Mouse (Mus musculus) testis, adult 2 months (tissue): ENCODE measurements around the gene Il1f9.
"Not testable (repeated sequence)": the region's sequence is repeated elsewhere in the genome, so short reads cannot be mapped to it uniquely, and the experiment has no call there.

Source experiments
- CTCF ChIP-seq: fragments of 200-500 bp; IDR thresholded peaks from 2 replicates; pipeline ENCODE4 v1.5.1; 2012; ENCODE audit warnings: low read depth, mild to moderate bottlenecking, inconsistent platforms, low read length, moderate library complexity; ENCODE audit not compliant: control insufficient read depth, insufficient read depth, insufficient replicate concordance
- POLR2A ChIP-seq: fragments of 200-500 bp; IDR thresholded peaks from 2 replicates; pipeline ENCODE4 v1.6.1; 2012; ENCODE audit warnings: low read depth, mild to moderate bottlenecking, inconsistent platforms, low read length, moderate library complexity; ENCODE audit not compliant: control insufficient read depth

DNA sequence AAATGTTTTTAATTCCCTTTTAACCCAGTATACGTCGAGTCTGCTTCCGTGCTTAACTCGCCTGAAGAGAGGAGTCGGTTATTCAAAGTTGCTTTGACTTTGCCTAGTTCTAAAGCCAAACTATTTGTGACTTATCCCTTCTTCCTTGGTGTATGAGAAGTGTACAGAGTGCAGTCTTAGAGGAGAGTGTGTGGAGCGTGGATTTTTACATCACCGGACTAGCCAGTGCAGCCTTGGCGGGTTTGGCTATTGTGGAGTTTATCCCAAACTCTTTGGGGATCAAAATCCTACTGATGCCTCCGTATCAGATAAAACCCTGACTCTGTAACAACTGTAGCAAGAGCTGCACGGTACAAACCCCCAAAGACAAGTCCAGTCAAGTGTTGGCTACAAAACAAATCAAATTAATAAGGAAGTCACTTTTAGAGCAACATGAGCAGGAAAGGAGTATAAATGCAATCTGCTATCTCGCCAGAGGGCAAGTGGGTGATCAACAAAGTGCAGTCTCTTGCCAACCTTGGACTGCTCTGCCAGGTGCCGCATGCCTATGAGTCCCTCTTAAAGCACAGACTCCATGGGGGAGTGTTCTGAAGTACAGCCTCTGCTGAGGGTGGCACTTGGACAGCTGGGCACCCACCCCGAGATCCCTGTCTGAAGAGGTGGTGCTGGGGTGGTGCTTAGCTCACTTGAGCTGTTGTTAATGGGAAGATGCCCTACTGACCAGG lies 3.7 kb upstream of the Il1f9 start:
- not testable (repeated sequence) for TF ChIP-seq POLR2A, CTCF
